Comparison of ENCODE assay signal across 8 mouse cellular contexts in genomic region chr4:151960513-151960854, GRCm38 (mm10). TPM values are rescaled to one million over a fixed set of nuclear protein-coding genes. Genes with fewer than 3 reads are reported as not detected.
DNase-seq lines count a peak whose midpoint lies in the region; ATAC-seq lines count a peak whose summit lies in the region.

No protein-coding gene starts in this region.

- H3K4me1 ChIP-seq in kidney, embryonic 16.5 days (ENCODE audit: insufficient read depth, low read length): no peaks in the 10 kb centered on the region
- peaks cover 87% of the 10 kb centered on the region for H3K4me1 ChIP-seq in liver, embryonic 12.5 days

- WGBS in kidney, embryonic 16.5 days: 93% methylated on average over 3 of the region's 3 CpGs
- 15% methylated on average over 3 of the region's 3 CpGs for WGBS in liver, embryonic 12.5 days (ENCODE audit: insufficient replicate concordance)

- no peaks in the 10 kb centered on the region for H3K27me3 ChIP-seq in kidney, embryonic 16.5 days (ENCODE audit: insufficient read depth, low read length)
- no peaks in the 10 kb centered on the region for H3K27me3 ChIP-seq in liver, embryonic 12.5 days (replicated peaks)

- no peak for DNase-seq in kidney, adult 8-10 months
- DNase-seq in c-Kit-positive CD71-positive TER-119-positive erythroid progenitor cells, embryonic 14.5 days (ENCODE audit: low spot score): peak; percentile 91
- peak; percentile 57 to 74 for DNase-seq in spleen, postnatal 36 days (ENCODE audit: low spot score in 2 of 2)
- DNase-seq in adrenal gland, postnatal 4 days (ENCODE audit: low spot score in 2 of 2): no peak
- DNase-seq in ovary, postnatal 14 days (ENCODE audit: low spot score): no peak
- no peak for DNase-seq in layer of hippocampus, adult 18-20 months (ENCODE audit: low spot score in 2 of 2)

- H3K27ac ChIP-seq in kidney, embryonic 16.5 days (ENCODE audit: low read length): no peak overlapping the region
- peak overlapping the region; percentile 98 for H3K27ac ChIP-seq in liver, embryonic 12.5 days

- peaks cover 42% of the 10 kb centered on the region for H3K36me3 ChIP-seq in kidney, embryonic 16.5 days (ENCODE audit: insufficient read depth, low read length)
- peaks cover 84% of the 10 kb centered on the region for H3K36me3 ChIP-seq in liver, embryonic 12.5 days

- no peaks in the 10 kb centered on the region for H3K9me3 ChIP-seq in kidney, embryonic 16.5 days (ENCODE audit: low read length)
- H3K9me3 ChIP-seq in liver, embryonic 12.5 days (replicated peaks): no peaks in the 10 kb centered on the region

- H3K9ac ChIP-seq in kidney, embryonic 16.5 days (replicated peaks; ENCODE audit: low read length): no peak overlapping the region
- H3K9ac ChIP-seq in liver, embryonic 12.5 days: peak overlapping the region; percentile 74

- H3K4me2 ChIP-seq in kidney, embryonic 16.5 days (replicated peaks; ENCODE audit: low read depth, low read length): no peak overlapping the region
- H3K4me2 ChIP-seq in liver, embryonic 12.5 days: peak overlapping the region; percentile 52

- H3K4me3 ChIP-seq in kidney, embryonic 16.5 days (ENCODE audit: low read length): no peak overlapping the region
- H3K4me3 ChIP-seq in liver, embryonic 12.5 days: peak overlapping the region; percentile 12; the same call in 1 of the 2 replicates

- ATAC-seq in kidney, embryonic 16.5 days (ENCODE audit: low FRiP score, low TSS enrichment): peak; percentile 27; the same call in 1 of the 2 replicates
- ATAC-seq in liver, embryonic 12.5 days: peak; percentile 95

RNA-seq across cellular contexts. Expression of gene Dnajc11, which starts 27.0 kb away (rescaled TPM):
- 79.5 and 88.4 TPM in 2 replicates for polyA plus RNA-seq in kidney, embryonic 16.5 days (2015; fragmentation: Nextera tagmentation; extraction: Ambion mirVana)
- polyA plus RNA-seq in liver, embryonic 12.5 days (2016; fragmentation: Nextera tagmentation; extraction: Ambion mirVana): 74.4 and 85.1 TPM in 2 replicates
- total RNA-seq in adrenal gland, postnatal 4 days (2021): 10 to 100 TPM; 86.2 to 94.5 TPM
- total RNA-seq in layer of hippocampus, adult 18-20 months (2021): 10 to 100 TPM; 65.4 to 67.7 TPM

RNA-seq across cellular contexts. Expression of gene Thap3, which starts 28.3 kb away (rescaled TPM):
- polyA plus RNA-seq in kidney, embryonic 16.5 days (2015; fragmentation: Nextera tagmentation; extraction: Ambion mirVana): 42.4 and 46.4 TPM in 2 replicates
- 10.0 and 10.3 TPM in 2 replicates for polyA plus RNA-seq in liver, embryonic 12.5 days (2016; fragmentation: Nextera tagmentation; extraction: Ambion mirVana)
- total RNA-seq in adrenal gland, postnatal 4 days (2021): 10 to 100 TPM; 35.6 to 41.8 TPM
- 10 to 100 TPM; 24.4 to 28.2 TPM for total RNA-seq in layer of hippocampus, adult 18-20 months (2021)

RNA-seq across cellular contexts. Expression of gene Phf13, which starts 35.6 kb away (rescaled TPM):
- 31.2 and 33.3 TPM in 2 replicates for polyA plus RNA-seq in kidney, embryonic 16.5 days (2015; fragmentation: Nextera tagmentation; extraction: Ambion mirVana)
- 10.4 and 11.2 TPM in 2 replicates for polyA plus RNA-seq in liver, embryonic 12.5 days (2016; fragmentation: Nextera tagmentation; extraction: Ambion mirVana)
- 10 to 100 TPM; 24.8 to 28.0 TPM for total RNA-seq in adrenal gland, postnatal 4 days (2021)
- total RNA-seq in layer of hippocampus, adult 18-20 months (2021): 10 to 100 TPM; 12.6 to 12.8 TPM

RNA-seq across cellular contexts. Expression of gene Klhl21, which starts 48.1 kb away (rescaled TPM):
- 12.1 and 12.6 TPM in 2 replicates for polyA plus RNA-seq in kidney, embryonic 16.5 days (2015; fragmentation: Nextera tagmentation; extraction: Ambion mirVana)
- polyA plus RNA-seq in liver, embryonic 12.5 days (2016; fragmentation: Nextera tagmentation; extraction: Ambion mirVana): 10.9 and 12.0 TPM in 2 replicates
- 10 to 100 TPM; 18.8 to 19.3 TPM for total RNA-seq in adrenal gland, postnatal 4 days (2021)
- total RNA-seq in layer of hippocampus, adult 18-20 months (2021): 10 to 100 TPM; 22.2 to 24.4 TPM

Comparison
In these comparisons a context has a peak if more than half of its experiments do, and no peak if none do; other contexts are left out.
1. DNase-seq: peak in c-Kit-positive CD71-positive TER-119-positive erythroid progenitor cells, embryonic 14.5 days (single experiment) and spleen, postnatal 36 days (2 of 2); none in kidney, adult 8-10 months (0 of 2), adrenal gland, postnatal 4 days (0 of 2), ovary, postnatal 14 days (single experiment) and layer of hippocampus, adult 18-20 months (0 of 2).